Mouse (Mus musculus): ENCODE measurements around the gene Tmem184a.
A peak's percentile ranks its signal among the peaks of the same experiment; 100 is the strongest.

Tmem184a gene

GRCm38 (mm10) chr5:139819538-139820181, at the start of gene Tmem184a:
Gene Tmem184a (minus strand): TSS chr5:139819917.
- DNase-seq (ENCODE audit: extremely low spot score, low read depth, low spot score): no peak

DNA sequence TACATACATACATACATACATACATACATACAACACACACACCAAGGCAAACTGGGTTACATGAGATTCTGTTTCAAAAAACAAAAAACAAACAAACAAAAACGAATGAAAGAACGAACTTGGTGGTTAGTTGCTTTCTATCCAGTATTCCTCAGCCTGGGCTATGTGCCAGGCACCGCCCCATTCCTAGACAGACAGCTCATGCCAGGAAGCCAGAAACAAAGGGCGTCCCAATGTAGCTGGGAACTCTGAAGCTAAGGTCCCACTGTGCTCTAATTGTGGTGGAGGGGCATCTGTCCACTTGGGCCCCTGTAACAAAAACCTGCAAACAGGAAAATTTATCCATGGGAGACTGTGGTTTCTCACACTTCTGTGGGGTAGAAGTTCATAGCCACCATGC, 43.0 kb upstream of the Tmem184a start:
- no peak for DNase-seq (ENCODE audit: extremely low spot score, low read depth, low spot score)

DNA sequence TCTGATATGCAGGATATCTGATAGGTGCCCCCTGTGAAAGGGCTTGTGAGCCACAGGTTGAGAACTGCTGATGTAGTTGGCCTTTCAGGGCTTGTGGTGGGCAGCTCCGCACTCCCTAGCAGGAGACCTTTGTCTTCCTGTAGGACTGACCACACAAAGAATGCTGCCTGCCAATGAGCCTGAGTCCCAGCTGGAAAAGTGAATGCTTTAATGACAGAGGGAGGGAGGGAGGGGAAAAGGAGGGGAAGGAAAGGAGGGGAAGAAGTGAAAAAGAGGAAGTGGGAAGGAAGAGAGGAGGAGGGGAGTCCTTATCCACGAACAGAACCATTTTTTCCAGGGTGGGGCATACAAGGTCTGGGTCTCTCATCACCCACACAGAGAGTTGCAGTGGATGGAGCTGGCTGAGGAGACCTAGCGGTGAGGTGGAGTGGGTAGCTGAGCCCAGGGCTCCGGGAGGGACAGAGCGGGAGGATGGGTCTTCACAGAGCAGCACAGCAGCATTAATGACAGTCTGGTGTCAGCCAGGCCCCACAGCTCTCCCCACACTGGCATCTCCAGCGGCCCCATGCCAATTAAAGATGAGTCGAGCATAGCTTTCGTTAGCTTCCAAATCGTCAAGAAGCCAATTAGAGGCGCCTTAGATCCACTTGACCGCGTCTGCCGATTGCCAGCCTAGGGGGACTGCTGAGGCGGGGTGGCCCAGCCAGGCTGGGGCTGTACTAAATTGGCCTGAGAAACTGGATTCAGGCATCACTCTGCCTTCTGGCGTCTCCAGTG, 40.8 kb upstream of the Tmem184a start:
- DNase-seq (ENCODE audit: extremely low spot score, low read depth, low spot score): no peak

DNA sequence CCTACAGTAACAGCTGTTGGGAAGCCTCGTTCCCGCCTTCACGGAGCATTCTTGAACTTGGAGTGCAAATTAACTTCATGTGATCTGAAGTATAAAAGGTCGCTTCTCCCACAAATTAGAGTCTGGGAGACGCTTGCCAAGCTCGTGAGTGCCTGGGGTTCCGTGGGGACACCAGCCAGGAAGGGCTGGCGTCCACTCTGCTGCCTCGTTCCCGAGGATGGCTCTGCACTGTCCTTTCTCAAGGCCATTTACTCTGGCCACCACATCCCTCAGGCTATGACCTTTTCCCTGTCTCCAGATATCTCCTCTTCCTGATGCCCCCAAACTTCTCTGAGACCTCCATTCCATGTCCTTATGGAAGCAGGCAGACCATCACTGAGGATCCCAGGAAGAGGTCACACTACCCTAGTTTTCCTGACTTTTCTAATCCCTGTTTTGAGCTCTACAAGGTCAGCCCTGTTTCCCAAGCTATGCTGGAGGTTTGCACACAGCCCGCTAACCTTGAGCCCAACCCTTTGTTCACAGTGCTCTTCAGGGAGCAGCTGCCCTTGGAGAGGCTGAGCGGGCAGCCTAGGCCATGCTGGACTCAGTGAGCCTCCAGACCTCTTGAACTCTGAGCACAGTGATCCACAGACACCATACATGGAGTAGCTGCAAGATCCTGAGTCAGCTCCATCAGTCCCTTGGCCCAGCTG, 30.1 kb upstream of the Tmem184a start:
- no peak for DNase-seq (ENCODE audit: extremely low spot score, low read depth, low spot score)

- no peak for DNase-seq (ENCODE audit: extremely low spot score, low read depth, low spot score)
These were observed 19.4 kb upstream of the Tmem184a start for GRCm38 (mm10) chr5:139839142-139839541.

DNA sequence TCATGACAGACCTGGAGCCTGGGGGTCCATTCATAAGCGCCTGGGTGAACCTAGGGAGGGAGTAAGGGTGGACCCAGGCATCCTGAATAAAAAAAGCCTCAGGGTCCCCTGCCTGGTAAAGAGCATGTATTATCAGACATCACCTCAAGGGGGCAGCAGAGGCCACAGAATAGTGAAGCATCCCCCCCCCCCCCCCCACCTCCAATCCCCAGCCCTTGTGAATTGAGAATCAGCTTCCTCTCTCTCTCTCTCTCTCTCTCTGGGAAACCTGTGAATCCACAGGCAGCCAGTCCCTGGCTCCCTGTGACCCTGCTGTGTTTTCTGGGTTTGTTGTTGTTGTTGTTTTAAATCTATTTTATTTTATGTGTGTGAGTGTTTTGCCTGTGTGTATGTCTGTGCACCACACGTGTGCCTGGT, 18.8 kb upstream of the Tmem184a start:
- peak; percentile 37 for DNase-seq (ENCODE audit: extremely low spot score, low read depth, low spot score)

DNA sequence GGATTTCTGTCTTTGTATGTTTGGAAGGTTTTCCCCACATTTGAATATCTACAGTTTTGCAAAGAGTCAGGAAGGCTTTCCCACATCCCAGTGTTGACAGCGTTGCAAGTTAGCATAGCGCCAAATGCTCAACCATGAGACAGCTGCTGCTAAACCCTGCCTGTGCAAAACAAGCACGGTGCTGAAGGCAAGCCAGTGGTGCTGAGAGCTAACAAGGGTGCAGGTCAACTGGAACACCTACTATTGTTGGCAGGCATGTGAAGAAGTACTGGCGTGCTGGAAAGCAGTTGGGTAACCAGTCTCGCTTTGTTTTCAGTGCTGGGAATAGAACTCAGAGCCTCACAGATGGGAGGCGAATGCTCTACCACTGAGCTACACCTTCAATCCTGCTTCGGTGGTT, 16.0 kb upstream of the Tmem184a start:
- DNase-seq (ENCODE audit: extremely low spot score, low read depth, low spot score): no peak

DNA sequence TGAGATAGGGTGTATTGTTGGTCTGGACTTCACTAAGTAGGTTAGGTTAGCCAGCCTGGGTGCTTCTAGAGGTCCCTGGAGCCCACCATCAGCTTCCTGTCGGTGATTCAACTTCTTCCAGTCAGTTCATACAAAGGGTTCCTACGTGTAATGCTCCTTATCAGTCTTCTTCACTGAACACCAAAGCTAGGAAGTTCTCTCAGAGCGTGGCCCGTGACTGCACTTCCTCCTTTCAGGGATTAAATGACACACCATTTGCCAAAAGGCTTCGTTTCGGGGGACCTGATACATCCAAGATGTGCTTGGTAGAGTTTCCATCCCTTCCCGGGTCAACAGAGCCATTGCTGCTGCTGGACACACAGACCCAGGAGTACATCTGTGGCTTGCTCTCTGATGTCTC, 12.4 kb upstream of the Tmem184a start:
- DNase-seq (ENCODE audit: extremely low spot score, low read depth, low spot score): no peak

DNA sequence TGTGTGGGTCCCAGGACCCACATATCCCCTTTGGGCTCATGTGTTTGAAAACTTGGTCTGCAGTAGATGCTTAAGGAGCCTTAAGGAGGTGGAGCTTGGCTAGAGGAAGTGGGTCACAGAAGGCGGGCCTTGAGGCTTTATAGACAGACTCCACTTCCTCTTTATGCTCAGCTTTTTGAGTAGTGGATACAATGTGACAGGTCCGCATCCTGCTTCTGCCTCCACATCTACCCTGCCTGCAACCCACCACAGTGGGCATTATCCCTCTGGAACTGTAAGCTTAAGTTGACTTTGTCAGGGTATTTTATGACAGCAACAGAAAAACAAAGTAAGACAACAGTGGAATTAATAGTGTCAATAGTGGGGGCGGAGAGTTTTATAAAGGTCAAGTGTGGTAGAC, 11.0 kb upstream of the Tmem184a start:
- no peak for DNase-seq (ENCODE audit: extremely low spot score, low read depth, low spot score)

GRCm38 (mm10) chr5:139829384-139829783, 9.7 kb upstream of the Tmem184a start:
- DNase-seq (ENCODE audit: extremely low spot score, low read depth, low spot score): no peak

DNA sequence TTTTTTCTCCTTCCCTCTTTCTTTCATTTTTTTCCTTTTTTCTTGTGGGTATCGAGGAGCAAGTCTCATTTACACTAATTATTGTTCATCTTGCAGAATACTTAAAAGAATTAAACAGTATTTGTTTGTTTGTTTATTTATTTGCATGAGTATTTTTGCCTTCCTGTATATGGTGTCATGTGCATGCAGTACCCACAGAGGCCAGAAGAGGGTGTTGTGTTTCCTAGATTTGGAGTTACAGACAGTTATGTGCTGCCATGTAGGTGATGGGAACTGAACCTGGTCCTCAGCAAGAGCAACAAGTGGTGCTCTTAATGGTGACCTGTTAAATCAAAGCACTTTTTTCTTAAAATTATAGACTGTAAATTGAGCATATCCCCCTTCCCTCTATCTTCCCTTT, 7.9 kb upstream of the Tmem184a start:
- DNase-seq (ENCODE audit: extremely low spot score, low read depth, low spot score): no peak

DNA sequence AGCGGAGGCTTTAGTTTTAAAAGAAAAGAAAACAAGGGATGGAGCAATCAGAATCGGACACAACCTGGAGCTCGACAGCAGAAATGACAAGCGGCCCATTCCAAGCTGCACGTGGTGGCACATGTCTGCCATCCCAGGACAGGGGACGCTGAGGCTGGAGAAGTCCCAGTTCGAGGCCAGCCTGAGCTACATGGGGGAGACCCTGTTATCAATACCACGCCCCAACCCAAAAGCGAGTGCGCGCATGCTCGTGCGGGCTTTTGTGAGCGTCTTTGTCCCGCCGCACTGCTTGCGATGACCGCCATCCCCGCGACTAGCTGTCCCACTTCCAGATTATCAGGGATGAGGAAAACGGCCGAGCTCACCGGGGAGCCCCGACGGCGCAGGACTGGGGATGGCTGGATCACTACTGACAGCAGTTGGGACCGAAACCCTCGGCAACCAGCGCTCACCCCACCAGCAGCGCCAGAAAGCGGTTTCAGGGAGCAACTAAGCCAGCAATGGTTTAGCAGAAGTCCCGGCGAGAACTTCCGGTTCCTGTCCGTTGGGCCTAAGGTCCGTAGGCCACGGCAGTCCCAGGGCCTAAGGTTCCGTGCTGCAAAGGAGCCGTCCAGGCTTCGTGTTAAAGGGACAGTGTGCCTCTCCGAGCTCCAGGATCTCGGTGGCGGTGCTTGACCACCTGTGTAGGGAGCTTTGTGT, 6.8 kb upstream of the Tmem184a start, which contains the start of the genes Gm26938 and Psmg3:
TSS of gene Gm26938 (minus strand) at position 51 of the 699 bp plus-strand sequence.
TSS of gene Psmg3 (minus strand) at position 529 of the 699 bp plus-strand sequence.
- DNase-seq (ENCODE audit: extremely low spot score, low read depth, low spot score): peak; percentile 81

DNA sequence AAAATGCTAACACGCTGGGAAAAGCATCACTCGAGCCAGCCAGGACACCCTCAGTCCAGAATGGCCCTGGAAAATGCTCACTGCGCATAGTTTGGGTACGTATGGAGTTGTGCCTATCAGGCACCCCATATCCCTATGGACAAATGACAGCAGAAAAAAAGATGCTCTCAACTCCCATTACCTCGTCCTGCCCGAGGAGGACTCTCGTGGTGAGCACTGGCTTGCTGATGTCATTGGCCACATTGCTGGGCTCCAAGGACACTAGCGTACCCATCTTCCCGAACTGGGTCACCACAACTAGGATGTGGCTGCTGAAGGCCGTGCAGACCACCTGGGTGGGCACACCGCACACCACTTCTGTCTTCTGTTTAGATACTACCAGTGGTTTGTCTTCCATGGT, 6.2 kb upstream of the Tmem184a start:
- no peak for DNase-seq (ENCODE audit: extremely low spot score, low read depth, low spot score)

- no peak for DNase-seq (ENCODE audit: extremely low spot score, low read depth, low spot score)
These were observed 4.8 kb upstream of the Tmem184a start for GRCm38 (mm10) chr5:139824531-139824930.

GRCm38 (mm10) chr5:139821466-139822459, 2.0 kb upstream of the Tmem184a start:
- no peak for DNase-seq (ENCODE audit: extremely low spot score, low read depth, low spot score)

GRCm38 (mm10) chr5:139818801-139819200, 916 bp downstream of the Tmem184a start:
- DNase-seq (ENCODE audit: extremely low spot score, low read depth, low spot score): no peak

DNA sequence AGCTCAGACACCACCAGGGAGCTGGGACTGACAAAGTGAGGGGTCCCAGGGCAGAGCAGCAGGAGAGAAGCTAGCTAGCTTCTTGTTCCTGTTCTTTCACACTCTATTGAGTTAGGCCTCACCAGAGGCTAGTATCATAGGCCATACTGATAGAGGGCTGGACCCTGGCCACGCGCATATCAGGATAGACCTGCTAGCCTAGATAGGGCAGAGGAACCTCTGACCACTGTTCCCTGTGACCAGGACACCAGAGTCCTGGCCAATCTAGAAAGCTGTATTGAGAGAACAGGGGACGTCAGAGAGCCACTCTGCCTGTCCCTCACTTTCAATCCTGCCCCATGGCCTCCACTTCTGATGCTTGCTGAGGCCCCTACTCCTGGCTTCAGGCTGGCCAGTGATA, 1.7 kb downstream of the Tmem184a start:
- DNase-seq (ENCODE audit: extremely low spot score, low read depth, low spot score): no peak

GRCm38 (mm10) chr5:139817292-139817691, 2.4 kb downstream of the Tmem184a start:
- no peak for DNase-seq (ENCODE audit: extremely low spot score, low read depth, low spot score)

DNA sequence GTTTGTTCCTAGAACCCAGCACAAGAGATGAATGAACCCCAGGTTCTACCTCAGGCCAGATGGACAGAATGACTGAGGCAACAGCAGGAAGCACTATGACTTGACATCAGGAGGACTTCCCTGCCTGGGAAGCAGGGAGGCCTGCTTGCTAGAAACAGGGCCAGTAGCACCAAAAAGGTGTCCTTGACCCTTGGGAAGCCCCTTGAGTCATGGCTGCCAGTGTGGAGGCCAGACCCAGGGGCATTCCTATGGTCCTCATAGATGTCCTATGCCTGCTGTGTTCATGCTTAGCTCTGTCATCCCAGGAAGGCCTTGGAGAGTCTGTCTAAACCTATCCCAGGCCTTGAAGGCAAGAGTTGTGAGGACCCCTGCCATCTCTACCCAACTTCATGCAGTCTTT, 3.3 kb downstream of the Tmem184a start:
- no peak for DNase-seq (ENCODE audit: extremely low spot score, low read depth, low spot score)

- no peak for DNase-seq (ENCODE audit: extremely low spot score, low read depth, low spot score)
These were observed 3.8 kb downstream of the Tmem184a start for GRCm38 (mm10) chr5:139815964-139816363.
